Mouse (Mus musculus) thymus, adult 18-20 months (tissue): ENCODE results near the gene Chadl.

ENCODE experiments used
- DNase-seq, 2 experiments: peaks; one replicate each; pipeline ENCODE4 v3.0.0; 2022; ENCODE audit warnings: mixed read lengths in 2 of 2

Chadl gene

GRCm38 (mm10) chr15:81700161-81700560 is 3.1 kb upstream of the Chadl start:
- DNase-seq: no peak

GRCm38 (mm10) chr15:81698532-81698931 is 1.4 kb upstream of the Chadl start:
- DNase-seq: no peak

GRCm38 (mm10) chr15:81697847-81698246 is 760 bp upstream of the Chadl start:
- no peak for DNase-seq

GRCm38 (mm10) chr15:81694891-81695290 is 2.2 kb downstream of the Chadl start:
- no peak for DNase-seq

- peak; percentile 52 to 62 for DNase-seq
Observed at GRCm38 (mm10) chr15:81693967-81694881, 2.9 kb downstream of the Chadl start.

GRCm38 (mm10) chr15:81693366-81693966 is 3.6 kb downstream of the Chadl start:
- DNase-seq: no peak

- no peak for DNase-seq
Observed at GRCm38 (mm10) chr15:81680301-81680805, 16.7 kb downstream of the Chadl start.

GRCm38 (mm10) chr15:81676637-81677036 is 20.4 kb downstream of the Chadl start:
- DNase-seq: no peak

GRCm38 (mm10) chr15:81670231-81670640 is 26.9 kb downstream of the Chadl start:
- no peak for DNase-seq

- no peak for DNase-seq
Observed at GRCm38 (mm10) chr15:81666957-81667356, 30.1 kb downstream of the Chadl start.

GRCm38 (mm10) chr15:81663697-81664561 is 33.2 kb downstream of the Chadl start, which contains the start of gene L3mbtl2:
Gene L3mbtl2, plus strand, starts transcription at chr15:81663889.
- DNase-seq: peak; percentile 86 to 90

GRCm38 (mm10) chr15:81663281-81663680 is 33.8 kb downstream of the Chadl start:
- no peak for DNase-seq

- DNase-seq: no peak
Observed at GRCm38 (mm10) chr15:81661701-81662100, 35.4 kb downstream of the Chadl start.

GRCm38 (mm10) chr15:81650636-81651035 is 46.5 kb downstream of the Chadl start:
- DNase-seq: no peak

- no peak for DNase-seq
Observed at GRCm38 (mm10) chr15:81649516-81650455, 47.3 kb downstream of the Chadl start.
